Mouse (Mus musculus) megakaryocyte, embryonic 14.5 days (primary cell): Measurements from ENCODE around the gene Tollip. TPM values are rescaled to one million over a fixed set of nuclear protein-coding genes. Genes with fewer than 3 reads are reported as not detected.
A peak's percentile ranks its signal among the peaks of the same experiment; 100 is the strongest.

ENCODE experiments used
- H3K27me3 ChIP-seq: replicated peaks from 2 replicates; pipeline ENCODE3; 2012; ENCODE audit warnings: inconsistent platforms
- H3K36me3 ChIP-seq: replicated peaks from 2 replicates; pipeline ENCODE3; 2012; ENCODE audit warnings: low read length, inconsistent platforms, mixed read lengths
- H3K4me1 ChIP-seq: 2 replicates; pipeline ENCODE4 v1.6.1; 2012; ENCODE audit warnings: inconsistent platforms
- H3K4me3 ChIP-seq: replicated peaks from 2 replicates; pipeline ENCODE3; 2012; ENCODE audit warnings: moderate library complexity, mild to moderate bottlenecking, inconsistent platforms
- H3K9me3 ChIP-seq: 2 replicates; pipeline ENCODE4 v1.6.1; 2012; ENCODE audit warnings: inconsistent platforms
- FLI1 ChIP-seq: IDR thresholded peaks from 2 replicates; pipeline ENCODE4 v1.6.1; 2012; ENCODE audit warnings: low read length, inconsistent platforms, mixed read lengths
- GATA1 ChIP-seq: IDR thresholded peaks from 3 replicates; pipeline ENCODE4 v1.6.1; 2012; ENCODE audit warnings: mixed read lengths, low read length, inconsistent platforms, borderline replicate concordance
- polyA plus RNA-seq: library from polyadenylated mRNA; stranded (reverse); fragments of >175 nt; gene quantifications from 2 replicates; pipeline ENCODE4 v1.2.3, GENCODE M21; 2012; ENCODE audit warnings: low replicate concordance; ENCODE audit not compliant: insufficient read depth

Tollip gene
- polyA plus RNA-seq, 1 experiment: 31.0 TPM

DNA sequence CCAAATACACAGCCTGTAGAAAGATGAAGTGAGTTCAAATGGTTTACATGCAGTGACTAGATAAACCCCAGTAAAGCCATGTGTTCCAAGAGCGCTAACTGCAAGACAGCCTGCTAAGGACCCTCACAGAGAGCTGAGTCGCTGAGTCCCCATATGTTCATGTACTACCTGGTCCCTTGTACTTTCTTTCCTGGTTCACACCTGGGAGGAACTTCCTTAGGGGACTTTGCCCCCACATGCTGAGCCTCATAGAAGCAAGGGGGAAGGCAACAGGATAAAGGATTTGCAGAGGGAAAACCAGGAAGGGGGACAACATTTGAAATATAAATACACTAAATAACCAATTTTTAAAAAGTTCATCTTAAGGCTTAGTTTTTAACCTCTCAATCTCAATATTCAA lies 39.5 kb downstream of the Tollip start:
- H3K4me3 ChIP-seq: no peak overlapping the region
- H3K9me3 ChIP-seq: peaks cover 9% of the 10 kb centered on the region
- peaks cover 99% of the 10 kb centered on the region for H3K36me3 ChIP-seq
- peaks cover 98% of the 10 kb centered on the region for H3K4me1 ChIP-seq
- H3K27me3 ChIP-seq: no peaks in the 10 kb centered on the region
- no peak for TF ChIP-seq GATA1
- no peak for TF ChIP-seq FLI1

DNA sequence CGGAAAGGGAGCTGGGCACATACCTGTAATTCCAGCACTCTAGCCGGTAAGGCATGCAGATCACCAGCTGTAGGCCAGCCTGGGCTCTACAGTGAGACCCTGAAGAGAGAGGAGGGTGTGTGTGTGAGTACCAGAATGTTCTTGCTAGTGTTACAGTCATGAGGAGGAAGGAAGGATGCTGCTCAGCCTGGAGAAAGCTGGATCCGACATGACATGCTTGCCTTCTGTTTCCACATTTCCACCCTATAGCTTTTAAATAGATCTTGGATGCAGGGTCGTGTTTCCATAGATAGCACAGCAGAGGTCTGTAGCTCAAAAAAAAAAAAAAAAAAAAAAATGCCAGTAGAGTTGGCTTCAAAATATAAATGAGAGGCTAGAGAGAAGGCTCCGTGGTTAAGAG lies 43.4 kb downstream of the Tollip start:
- Histone ChIP-seq H3K27me3 (no peaks in the 10 kb centered on the region), H3K36me3 (peaks cover 100% of the 10 kb centered on the region), H3K9me3 (peaks cover 2% of the 10 kb centered on the region), H3K4me1 (peaks cover 98% of the 10 kb centered on the region), H3K4me3 (peak overlapping the region; percentile 25)
- no peak for TF ChIP-seq FLI1
- no peak for TF ChIP-seq GATA1

DNA sequence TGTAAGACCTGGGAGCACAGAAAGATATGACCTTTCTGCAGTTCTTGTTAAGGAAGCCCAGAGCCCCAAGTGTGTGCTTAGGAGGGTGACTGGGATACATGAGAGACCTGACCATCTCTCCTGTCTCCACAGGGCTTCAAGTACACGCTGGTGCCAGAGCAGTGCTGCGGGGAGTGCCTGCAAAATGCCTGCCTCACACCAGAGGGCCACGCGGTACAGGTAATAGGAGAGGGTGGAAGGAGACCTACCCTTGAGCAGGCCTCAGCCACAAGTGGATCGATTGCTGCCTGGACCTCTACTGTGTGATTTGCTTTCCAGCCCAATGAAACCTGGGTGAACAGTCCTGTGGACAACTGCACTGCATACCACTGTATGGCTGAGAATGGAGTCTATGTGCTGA lies 47.8 kb downstream of the Tollip start:
- no peak overlapping the region for H3K4me3 ChIP-seq
- no peak for TF ChIP-seq GATA1
- no peak for TF ChIP-seq FLI1
- peaks cover 18% of the 10 kb centered on the region for H3K27me3 ChIP-seq
- no peaks in the 10 kb centered on the region for H3K9me3 ChIP-seq
- peaks cover 85% of the 10 kb centered on the region for H3K4me1 ChIP-seq
- peaks cover 80% of the 10 kb centered on the region for H3K36me3 ChIP-seq

DNA sequence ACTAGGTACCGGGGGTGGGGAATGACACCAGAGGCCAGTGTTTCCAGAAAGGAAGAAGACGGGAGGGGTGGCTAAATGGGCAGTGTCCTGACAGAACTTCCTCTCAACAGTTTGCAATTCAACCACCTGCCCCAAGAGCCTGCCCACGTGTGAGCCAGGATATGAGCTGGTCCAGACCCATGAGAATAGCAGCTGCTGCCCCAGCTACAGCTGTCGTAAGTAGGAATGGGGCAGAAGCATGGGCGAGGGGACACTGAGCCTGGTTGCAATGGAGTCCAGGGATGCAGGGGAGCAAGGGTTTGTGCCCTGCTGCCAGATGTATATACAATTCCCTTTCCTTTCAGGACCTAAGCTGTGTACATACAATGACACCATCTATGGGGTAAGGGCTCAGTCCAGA lies 48.7 kb downstream of the Tollip start:
- H3K27me3 ChIP-seq: peaks cover 27% of the 10 kb centered on the region
- peaks cover 78% of the 10 kb centered on the region for H3K4me1 ChIP-seq
- H3K9me3 ChIP-seq: no peaks in the 10 kb centered on the region
- peaks cover 71% of the 10 kb centered on the region for H3K36me3 ChIP-seq
- peak overlapping the region; percentile 15 for H3K4me3 ChIP-seq
- TF ChIP-seq GATA1: no peak
- TF ChIP-seq FLI1: no peak

DNA sequence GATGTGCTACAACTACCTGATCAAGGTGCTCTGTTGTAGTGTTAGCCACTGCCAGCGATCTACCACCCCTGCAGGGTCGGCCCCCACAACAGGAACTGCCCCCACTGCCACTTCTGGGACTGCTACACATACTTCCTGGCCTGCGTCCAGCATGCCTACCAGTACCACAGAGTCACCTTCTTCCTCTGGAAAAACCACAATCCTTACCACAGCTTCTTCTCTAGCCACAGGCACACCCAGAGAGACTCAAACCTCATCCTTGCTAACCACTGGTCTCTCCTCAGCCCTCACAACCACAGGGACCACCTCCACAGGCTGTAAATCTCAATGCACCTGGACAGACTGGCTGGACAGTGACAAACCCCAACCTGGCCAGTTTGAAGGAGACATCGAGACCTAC lies 57.3 kb downstream of the Tollip start:
- TF ChIP-seq GATA1: no peak
- TF ChIP-seq FLI1: no peak
- Histone ChIP-seq H3K4me3 (no peak overlapping the region), H3K4me1 (peaks cover 30% of the 10 kb centered on the region), H3K9me3 (0 out of 2 replicates have a peak, but pooled peaks cover 4% of the 10 kb centered on the region), H3K27me3 (peaks cover 57% of the 10 kb centered on the region), H3K36me3 (no peaks in the 10 kb centered on the region)

DNA sequence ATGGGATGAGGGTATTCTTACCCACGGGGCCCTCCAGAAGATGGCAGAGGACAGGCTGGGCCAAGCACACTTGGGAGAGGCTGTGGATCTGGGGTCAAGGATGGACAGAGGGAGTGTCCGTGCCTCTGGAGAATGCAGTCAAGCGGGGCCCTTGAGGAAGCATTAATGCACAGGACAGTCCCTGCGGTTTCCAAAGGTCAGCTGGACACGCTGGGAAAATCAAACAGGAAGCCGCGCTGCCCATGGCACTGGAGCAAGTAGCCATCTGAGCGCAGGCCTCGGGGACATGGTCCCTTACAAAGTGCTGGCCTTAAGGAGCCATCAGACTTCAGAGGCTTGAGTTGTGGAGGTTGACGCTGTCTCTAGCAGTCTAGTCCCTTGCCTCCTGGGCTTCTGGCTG lies 78.0 kb downstream of the Tollip start:
- Histone ChIP-seq H3K9me3 (no peaks in the 10 kb centered on the region), H3K27me3 (peaks cover 45% of the 10 kb centered on the region), H3K4me3 (no peak overlapping the region), H3K4me1 (peaks cover 62% of the 10 kb centered on the region), H3K36me3 (no peaks in the 10 kb centered on the region)
- TF ChIP-seq GATA1 (no peak), FLI1 (no peak)

DNA sequence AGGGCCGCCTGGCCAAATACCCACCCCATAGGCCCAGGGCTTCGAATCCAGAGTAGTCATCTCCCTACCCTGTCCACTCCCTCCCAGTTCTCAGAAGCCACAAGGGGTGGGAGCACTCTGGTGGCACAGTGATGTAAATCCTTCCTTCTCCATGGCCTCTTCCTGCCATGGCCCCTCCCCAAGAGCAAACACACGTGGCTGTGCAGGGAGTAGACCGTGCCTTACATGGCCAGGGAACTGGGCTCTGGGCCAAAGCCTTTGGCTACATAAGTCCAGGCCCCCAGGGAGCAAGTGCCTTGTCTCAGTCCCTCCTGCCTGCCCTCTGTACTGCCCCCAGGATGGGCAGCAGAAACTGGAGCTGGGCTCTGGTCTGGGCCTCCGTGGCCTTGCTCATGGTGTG lies 79.5 kb downstream of the Tollip start, which contains the start of gene Muc5b:
Gene Muc5b, plus strand, starts transcription at position 292 of the 400 bp plus-strand sequence.
- Histone ChIP-seq H3K27me3 (peaks cover 30% of the 10 kb centered on the region), H3K4me1 (peaks cover 71% of the 10 kb centered on the region), H3K36me3 (no peaks in the 10 kb centered on the region), H3K9me3 (no peaks in the 10 kb centered on the region), H3K4me3 (peak within 1 kb of the TSS; percentile 62)
- TF ChIP-seq GATA1: no peak
- TF ChIP-seq FLI1: no peak

DNA sequence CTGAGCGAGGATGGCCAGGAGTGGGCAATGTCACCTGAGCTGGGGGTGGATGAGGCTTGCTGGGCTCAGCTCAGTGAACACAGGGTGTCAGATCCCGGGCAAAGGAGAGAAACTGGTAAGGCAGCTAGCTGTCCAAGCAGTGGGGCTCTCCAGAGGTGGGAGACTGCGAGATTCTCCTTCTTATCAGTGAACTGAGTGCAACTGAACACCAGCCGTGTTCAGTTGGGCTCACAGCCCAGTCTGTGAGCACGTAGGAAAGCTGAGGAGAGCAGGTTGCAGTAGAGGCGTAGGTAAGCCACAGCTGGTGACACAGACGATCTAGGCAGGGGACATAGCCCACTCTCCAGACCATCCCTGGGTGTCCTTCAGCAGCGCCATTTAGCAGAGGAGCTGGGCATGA lies 81.9 kb downstream of the Tollip start:
- peak overlapping the region; percentile 76 for H3K4me3 ChIP-seq
- no peak for TF ChIP-seq FLI1
- TF ChIP-seq GATA1: no peak
- peaks cover 4% of the 10 kb centered on the region; the same call in 1 of the 2 replicates for H3K9me3 ChIP-seq
- H3K36me3 ChIP-seq: no peaks in the 10 kb centered on the region
- H3K27me3 ChIP-seq: peaks cover 12% of the 10 kb centered on the region
- peaks cover 68% of the 10 kb centered on the region for H3K4me1 ChIP-seq

DNA sequence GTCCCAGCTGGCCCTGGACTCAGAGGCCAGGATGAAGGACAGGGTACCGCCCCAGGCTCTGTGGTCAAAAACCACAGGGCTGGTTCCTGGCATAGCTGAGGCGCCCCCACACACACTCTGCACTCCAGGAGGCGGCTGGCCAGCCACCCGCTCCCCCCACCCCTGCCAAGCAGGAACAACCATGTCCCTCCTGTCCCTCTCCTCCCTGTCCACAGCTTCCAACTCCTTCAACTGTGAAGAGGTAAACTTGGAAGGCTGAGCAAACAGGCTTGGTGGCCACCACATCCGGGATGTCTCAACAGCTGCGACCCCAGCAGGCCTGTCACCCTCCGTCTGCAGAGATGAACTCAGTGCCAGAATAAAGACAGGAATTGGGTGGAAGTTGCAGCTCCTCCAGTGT lies 82.4 kb downstream of the Tollip start:
- H3K36me3 ChIP-seq: no peaks in the 10 kb centered on the region
- peaks cover 65% of the 10 kb centered on the region for H3K4me1 ChIP-seq
- H3K27me3 ChIP-seq: peaks cover 11% of the 10 kb centered on the region

More for the DNA sequence above, 82.4 kb downstream of the Tollip start:
- TF ChIP-seq GATA1 (no peak), FLI1 (no peak)
- peak overlapping the region; percentile 76 for H3K4me3 ChIP-seq
- peaks cover 4% of the 10 kb centered on the region; the same call in 1 of the 2 replicates for H3K9me3 ChIP-seq

Other genes with a start within 250 kb of the Tollip start
- 0.10 and 1.1 TPM in 2 replicates for gene Muc2, start 228.2 kb downstream of the Tollip start, polyA plus RNA-seq
- not detected in 2 replicates for gene Muc5ac, start 129.5 kb downstream of the Tollip start, polyA plus RNA-seq
- gene Muc5b, start 79.4 kb downstream of the Tollip start, polyA plus RNA-seq: 0.09 and 0.14 TPM in 2 replicates
- gene Brsk2, start 31.2 kb upstream of the Tollip start, polyA plus RNA-seq: not detected in 2 replicates
- 69.4 and 73.5 TPM in 2 replicates for gene Mob2, start 142.6 kb upstream of the Tollip start, polyA plus RNA-seq
- gene Dusp8, start 177.3 kb upstream of the Tollip start, polyA plus RNA-seq: 0.07 and 3.6 TPM in 2 replicates
- gene Gm45618, start 202.2 kb upstream of the Tollip start, polyA plus RNA-seq: not detected in 2 replicates
- gene Gm39115, start 217.5 kb upstream of the Tollip start, polyA plus RNA-seq: not detected in 2 replicates
- gene Gm45337, start 226.1 kb upstream of the Tollip start, polyA plus RNA-seq: not detected in 2 replicates
- gene Gm29735, start 238.6 kb upstream of the Tollip start, polyA plus RNA-seq: not detected in 2 replicates
- gene Gm4553, start 247.2 kb upstream of the Tollip start, polyA plus RNA-seq: not detected in 2 replicates